Mouse (Mus musculus): ENCODE data around the gene Stx17.
A peak's percentile ranks its signal among the peaks of the same experiment; 100 is the strongest.

Gene Stx17

DNA sequence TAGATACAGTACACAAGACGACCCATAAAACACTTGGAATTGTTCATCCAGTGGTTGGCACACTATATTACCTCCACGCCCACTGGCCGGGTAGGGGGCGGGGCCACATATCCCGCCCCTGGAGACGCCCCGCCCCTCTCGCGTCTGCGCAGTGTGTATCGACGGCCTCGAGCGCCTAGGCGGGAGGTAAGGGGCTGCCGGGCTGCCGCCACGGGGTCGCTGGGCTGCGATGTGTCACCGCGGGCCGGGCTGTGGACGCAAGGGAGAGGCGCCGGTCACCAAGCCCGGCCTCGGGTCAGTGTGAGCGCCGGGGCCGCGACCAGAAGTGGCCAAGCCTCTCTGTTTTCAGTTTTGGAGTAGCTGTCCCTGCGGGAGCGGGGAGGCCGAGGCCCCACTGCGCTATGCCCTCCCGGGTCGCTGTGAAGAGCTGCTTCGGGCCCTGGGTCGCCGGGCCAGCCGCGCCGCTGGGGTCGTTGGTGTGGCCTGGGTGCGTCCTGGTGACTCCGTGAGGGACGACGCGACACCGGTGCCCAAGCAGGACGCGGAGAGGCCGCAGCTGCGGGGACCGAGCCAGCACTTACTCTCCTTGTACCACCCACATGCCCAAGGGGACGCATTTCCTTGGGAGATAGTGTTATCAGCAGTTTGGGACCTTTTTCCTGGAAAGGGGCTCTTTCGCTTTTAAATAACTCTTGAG, at the start of gene Stx17:
Stx17 (plus strand) TSS at position 143 of the 697 bp plus-strand sequence.
- DNase-seq (ENCODE audit: low spot score in 2 of 2) = peak; percentile 84 to 87

DNA sequence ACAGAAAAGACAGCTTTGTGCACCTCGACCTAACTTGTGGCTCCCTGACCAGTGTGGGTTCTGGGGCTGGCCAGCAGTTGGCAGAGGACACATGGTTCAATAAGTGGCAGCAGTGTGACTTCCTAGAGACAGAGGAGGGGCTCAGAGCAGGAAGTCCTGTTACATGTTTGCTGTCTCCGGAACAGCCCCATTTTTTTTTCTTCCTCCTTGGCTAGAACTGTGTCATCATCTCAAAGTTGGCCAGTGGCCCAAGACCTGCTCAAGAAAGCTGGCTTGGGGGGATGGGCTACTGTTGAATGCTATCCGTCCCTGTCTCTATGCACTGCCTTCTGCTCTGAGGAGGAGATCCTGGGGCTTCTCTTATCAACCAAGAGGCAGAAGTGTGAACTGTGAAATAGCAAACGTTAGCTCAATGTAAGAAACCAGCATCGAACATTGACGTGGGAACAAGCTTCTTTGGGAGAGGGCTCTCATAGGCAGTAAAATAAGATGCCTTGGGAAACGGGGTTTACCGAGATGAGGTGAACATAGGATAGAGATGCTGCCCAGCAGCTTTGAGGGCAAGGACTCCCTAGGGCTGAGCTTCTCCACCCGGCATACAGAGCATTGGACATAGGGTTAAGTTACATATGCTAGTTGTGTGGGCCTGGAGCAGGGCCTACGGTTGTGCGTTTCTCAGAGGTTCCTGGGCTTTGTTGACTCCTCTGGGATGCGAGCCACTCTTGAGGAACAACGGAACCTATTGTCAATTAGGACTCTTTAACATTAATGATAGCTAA, 47.8 kb upstream of the Stx17 start:
- DNase-seq (ENCODE audit: low spot score in 2 of 2) = peak in 1 of 2 experiments; percentile 9

DNA sequence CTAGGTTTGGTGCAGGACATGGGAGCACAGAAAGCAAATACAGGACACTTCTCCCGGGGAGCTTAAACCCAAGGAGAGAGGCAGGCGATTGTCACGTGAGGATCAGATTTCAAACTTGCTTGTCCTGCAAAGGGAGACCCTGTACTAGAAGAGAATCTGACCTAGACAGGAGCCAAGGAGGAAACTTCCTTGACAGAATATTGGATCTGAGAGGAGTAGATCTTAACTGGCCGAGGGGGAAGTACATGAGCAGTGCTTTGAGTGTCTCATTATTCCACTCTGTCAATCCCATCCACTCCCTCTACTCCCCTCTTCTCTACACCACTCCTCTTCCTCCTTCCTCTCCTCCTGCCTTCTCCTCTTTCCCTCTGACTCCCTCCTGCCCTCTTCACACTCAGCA, 46.5 kb upstream of the Stx17 start:
- DNase-seq (ENCODE audit: low spot score in 2 of 2) = no peak

DNA sequence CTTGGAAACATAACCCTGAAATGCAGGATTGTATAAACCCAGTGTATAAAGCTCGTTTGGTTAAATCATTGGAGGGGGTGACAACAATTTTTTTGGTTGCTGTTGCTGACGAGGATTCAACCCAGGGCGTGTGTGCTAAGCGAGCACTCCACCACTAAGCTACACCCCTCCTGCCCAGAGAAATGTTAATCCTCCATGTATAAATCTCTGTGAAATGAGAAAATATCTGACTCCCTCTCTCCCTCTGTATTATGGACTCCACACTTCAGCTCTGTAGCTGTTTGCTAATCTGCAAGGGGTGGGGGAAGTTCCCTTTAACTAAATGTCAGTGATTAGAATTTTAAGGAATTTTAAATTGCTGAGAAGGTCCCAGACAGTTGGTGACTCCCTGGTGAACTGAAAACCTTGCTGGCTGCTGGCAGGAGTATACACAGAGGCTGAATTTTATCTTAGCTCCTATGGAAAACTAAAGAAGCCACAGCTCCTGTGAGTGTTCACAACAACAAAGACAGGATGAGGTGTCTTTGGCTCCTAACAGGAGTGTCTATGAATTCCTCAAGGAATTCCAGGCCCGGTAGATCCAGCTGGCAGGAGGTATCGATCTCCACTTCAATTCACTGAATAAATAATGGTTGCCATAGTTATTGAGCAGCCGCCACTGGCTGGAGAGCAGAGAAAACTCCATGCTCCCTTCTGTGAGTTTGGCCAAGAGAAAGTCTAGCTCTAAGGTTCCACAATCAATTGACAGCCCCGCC, 45.3 kb upstream of the Stx17 start:
- no peak for DNase-seq (ENCODE audit: low spot score in 2 of 2)

- DNase-seq (ENCODE audit: low spot score in 2 of 2) = no peak
Observed at GRCm38 (mm10) chr4:48083452-48083851, 41.3 kb upstream of the Stx17 start.

- DNase-seq (ENCODE audit: low spot score in 2 of 2) = no peak
Observed at GRCm38 (mm10) chr4:48086609-48087008, 38.1 kb upstream of the Stx17 start.

GRCm38 (mm10) chr4:48087497-48087896, 37.2 kb upstream of the Stx17 start:
- DNase-seq (ENCODE audit: low spot score in 2 of 2) = no peak

DNA sequence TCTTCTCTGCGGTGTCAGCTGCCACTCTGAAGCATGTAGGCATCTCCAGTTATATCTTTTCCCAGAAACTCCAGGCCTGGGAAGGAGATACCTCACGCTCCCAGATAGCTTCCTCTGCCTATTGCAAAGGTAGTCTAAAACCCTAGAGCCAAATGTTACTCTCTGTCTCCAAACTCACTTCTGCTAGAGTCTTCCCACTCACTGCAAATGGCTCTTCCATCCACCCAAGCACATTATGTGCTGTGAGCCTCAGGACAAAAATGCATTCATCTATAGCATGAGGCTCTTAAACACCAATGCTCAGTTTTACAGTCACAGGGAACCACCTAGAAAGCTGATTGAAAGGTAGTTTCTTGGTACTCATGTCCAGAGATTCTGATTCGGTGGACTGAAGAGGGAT, 31.5 kb upstream of the Stx17 start:
- no peak for DNase-seq (ENCODE audit: low spot score in 2 of 2)

DNA sequence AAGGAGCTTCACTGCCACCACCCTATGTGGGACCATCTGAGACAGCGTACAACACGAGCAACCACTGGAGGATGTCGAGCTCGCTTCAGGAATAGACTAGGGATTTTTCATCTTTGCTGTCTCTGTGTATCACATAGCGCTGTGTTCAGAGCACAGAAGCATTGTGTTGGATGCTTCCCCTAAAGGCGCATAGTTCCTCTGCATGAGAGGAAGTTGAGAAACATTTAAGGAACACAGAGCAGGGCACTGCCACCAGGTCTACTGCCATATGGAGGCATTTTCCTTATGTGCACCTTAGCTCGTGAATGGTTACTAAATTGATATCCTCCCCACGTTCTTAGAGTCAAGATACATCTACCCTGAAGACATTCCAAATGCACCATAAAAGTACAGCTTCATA, 24.5 kb upstream of the Stx17 start:
- no peak for DNase-seq (ENCODE audit: low spot score in 2 of 2)

GRCm38 (mm10) chr4:48101981-48102380, 22.7 kb upstream of the Stx17 start:
- no peak for DNase-seq (ENCODE audit: low spot score in 2 of 2)

- DNase-seq (ENCODE audit: low spot score in 2 of 2) = no peak
Observed at GRCm38 (mm10) chr4:48105387-48105786, 19.3 kb upstream of the Stx17 start.

DNA sequence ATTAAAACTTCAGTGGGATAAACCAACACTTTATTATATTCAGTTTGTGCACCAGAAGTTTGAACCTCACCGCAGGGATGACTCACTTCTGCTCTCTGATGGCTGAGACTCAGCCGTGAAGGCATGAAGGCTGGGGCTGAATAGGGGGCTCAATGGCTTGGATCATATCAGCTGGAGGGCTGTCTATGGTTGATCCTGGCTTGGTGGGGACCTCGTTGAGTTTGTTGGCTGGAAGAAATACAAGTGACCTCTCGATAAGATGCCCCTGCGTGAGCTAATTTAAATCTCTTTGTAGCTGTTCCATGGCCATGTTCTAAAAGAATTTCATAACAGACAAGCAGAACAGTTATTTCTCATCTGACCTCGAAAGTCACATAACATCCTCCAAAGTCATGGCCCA, 17.6 kb upstream of the Stx17 start:
- no peak for DNase-seq (ENCODE audit: low spot score in 2 of 2)

GRCm38 (mm10) chr4:48108591-48108990, 16.1 kb upstream of the Stx17 start:
- DNase-seq (ENCODE audit: low spot score in 2 of 2) = no peak

- DNase-seq (ENCODE audit: low spot score in 2 of 2) = no peak
Observed at GRCm38 (mm10) chr4:48110331-48110730, 14.4 kb upstream of the Stx17 start.

- DNase-seq (ENCODE audit: low spot score in 2 of 2) = peak in 1 of 2 experiments; percentile 20
Observed at GRCm38 (mm10) chr4:48116191-48116590, 8.5 kb upstream of the Stx17 start.

- DNase-seq (ENCODE audit: low spot score in 2 of 2) = peak in 1 of 2 experiments; percentile 33
Observed at GRCm38 (mm10) chr4:48124416-48124772, 321 bp upstream of the Stx17 start.

- DNase-seq (ENCODE audit: low spot score in 2 of 2) = no peak
Observed at GRCm38 (mm10) chr4:48130314-48130713, 5.6 kb downstream of the Stx17 start.

- DNase-seq (ENCODE audit: low spot score in 2 of 2) = no peak
Observed at GRCm38 (mm10) chr4:48131606-48132005, 6.9 kb downstream of the Stx17 start.

DNA sequence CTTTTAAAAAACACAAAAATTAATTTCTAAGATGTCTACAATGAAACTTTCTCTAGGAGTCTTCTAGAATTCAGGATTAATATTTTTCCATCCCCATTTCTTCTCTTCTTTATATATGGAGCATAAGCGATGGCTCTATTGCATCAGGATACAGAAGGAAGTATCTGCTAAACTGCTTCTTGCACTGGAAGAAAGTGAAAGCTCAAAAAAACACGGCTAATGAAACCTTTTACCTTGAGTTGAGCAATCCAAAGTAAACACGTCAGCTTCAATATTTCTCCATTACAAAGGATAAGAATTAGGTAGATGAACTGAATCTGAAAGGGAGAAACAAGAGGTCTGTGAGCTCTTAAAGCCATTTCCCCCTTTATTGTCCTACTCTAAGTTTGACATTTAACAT, 8.0 kb downstream of the Stx17 start:
- DNase-seq (ENCODE audit: low spot score in 2 of 2) = no peak

GRCm38 (mm10) chr4:48149492-48149891, 24.8 kb downstream of the Stx17 start:
- no peak for DNase-seq (ENCODE audit: low spot score in 2 of 2)

GRCm38 (mm10) chr4:48153229-48153628, 28.5 kb downstream of the Stx17 start:
- DNase-seq (ENCODE audit: low spot score in 2 of 2) = no peak

GRCm38 (mm10) chr4:48155864-48156263, 31.1 kb downstream of the Stx17 start:
- DNase-seq (ENCODE audit: low spot score in 2 of 2) = no peak

- DNase-seq (ENCODE audit: low spot score in 2 of 2) = no peak
Observed at GRCm38 (mm10) chr4:48160386-48160785, 35.7 kb downstream of the Stx17 start.

All from urinary bladder, postnatal 36 days (tissue).